Mouse (Mus musculus) bone marrow macrophage, adult 2 months (primary cell): Measurements from ENCODE around the gene Gm10073.

Source experiments
- CTCF ChIP-seq: IDR thresholded peaks from 2 replicates; pipeline ENCODE4 v1.5.1; 2012; ENCODE audit warnings: low read depth, mild to moderate bottlenecking, low read length, moderate library complexity
- POLR2A ChIP-seq: IDR thresholded peaks from 2 replicates; pipeline ENCODE4 v1.6.1; 2012; ENCODE audit warnings: mild to moderate bottlenecking, low read depth, low read length, borderline replicate concordance

DNA sequence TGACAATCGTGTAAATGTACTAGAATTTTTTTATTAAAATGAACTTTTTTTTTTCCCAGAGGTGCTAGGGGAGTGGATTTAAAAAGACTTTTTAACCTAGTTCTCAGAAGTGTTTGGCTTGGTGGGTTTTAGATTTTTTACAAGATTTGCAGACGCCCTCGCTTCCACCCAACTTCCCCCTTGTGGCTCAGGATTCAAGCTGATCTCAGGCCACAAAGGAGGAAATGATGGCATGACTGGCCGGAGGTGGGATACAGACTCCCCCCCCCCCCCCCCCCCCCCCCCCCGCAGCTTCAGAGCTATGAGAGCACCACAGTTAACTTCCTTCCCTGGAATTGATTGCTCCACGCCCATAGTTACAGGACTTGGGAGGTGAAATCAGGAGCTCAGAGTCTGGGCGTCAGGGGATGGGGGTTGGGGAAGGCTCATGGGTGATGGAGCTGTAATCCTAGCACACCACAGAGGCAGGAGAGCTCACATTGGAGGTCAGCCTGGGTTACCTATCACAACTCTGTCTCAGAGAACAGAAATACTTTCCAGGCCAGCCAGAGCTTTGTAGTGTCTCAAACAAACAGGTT lies 17.1 kb downstream of the Gm10073 start:
- TF ChIP-seq CTCF (no peak), POLR2A (no peak)
